In genomic region chr10:17331607-17332008, GRCm38 (mm10) we compare ENCODE assay signal across 8 mouse cellular contexts.
DNase-seq lines count a peak whose midpoint lies in the region; ATAC-seq and TF ChIP-seq lines count a peak whose summit lies in the region.

No protein-coding gene starts in this region.

- H3K36me3 ChIP-seq in heart, adult 2 months (ENCODE audit: control insufficient read depth, insufficient read depth, low read length): peaks cover 2% of the 10 kb centered on the region; the same call in 1 of the 2 replicates
- H3K36me3 ChIP-seq in forebrain, embryonic 15.5 days: no peaks in the 10 kb centered on the region
- no peaks in the 10 kb centered on the region for H3K36me3 ChIP-seq in midbrain, embryonic 12.5 days

- no peaks in the 10 kb centered on the region for H3K79me2 ChIP-seq in heart, adult 2 months (replicated peaks; ENCODE audit: control insufficient read depth, insufficient read depth, low read length)

- peak overlapping the region; percentile 57 for H3K9ac ChIP-seq in heart, adult 2 months (ENCODE audit: low read depth, low read length)
- peak overlapping the region; percentile 52 for H3K9ac ChIP-seq in forebrain, embryonic 15.5 days (replicated peaks)
- peak overlapping the region; percentile 49 for H3K9ac ChIP-seq in midbrain, embryonic 12.5 days (replicated peaks)

- intact Hi-C loops in heart, adult 2 months (cut with DNase I): loop anchor here (5.0 kb wide), 1 partner anchor 36 kb away; no protein-coding TSS in a partner anchor
- intact Hi-C loops in left cerebral cortex, adult 2 months (cut with DNase I): no loop called here

- WGBS in heart, adult 2 months: 5% methylated on average over 7 of the region's 7 CpGs
- WGBS in forebrain, embryonic 15.5 days: 0% methylated on average over 7 of the region's 7 CpGs
- WGBS in midbrain, embryonic 12.5 days: under 1% methylated on average over 7 of the region's 7 CpGs

- peak; percentile 67 for ATAC-seq in cerebellum, adult (ENCODE audit: insufficient number of reproducible peaks, low FRiP score, low TSS enrichment)
- peak; percentile 86 for ATAC-seq in forebrain, embryonic 15.5 days (replicated peaks)
- ATAC-seq in midbrain, embryonic 12.5 days (ENCODE audit: low FRiP score, low read depth): peak; percentile 77

- peak overlapping the region; percentile 61 for H3K4me2 ChIP-seq in forebrain, embryonic 15.5 days (replicated peaks)
- peak overlapping the region; percentile 58 for H3K4me2 ChIP-seq in midbrain, embryonic 12.5 days (replicated peaks)

- no peaks in the 10 kb centered on the region for H3K4me1 ChIP-seq in heart, adult 2 months (ENCODE audit: control insufficient read depth, insufficient read depth, low read length)
- peaks cover 32% of the 10 kb centered on the region for H3K4me1 ChIP-seq in forebrain, embryonic 15.5 days
- H3K4me1 ChIP-seq in midbrain, embryonic 12.5 days: peaks cover 39% of the 10 kb centered on the region

- no peak for TF ChIP-seq POLR2A in heart, adult 2 months (IDR thresholded peaks at IDR 0.05; ENCODE audit: insufficient read depth, low read depth, low read length)

- no peak for TF ChIP-seq EP300 in heart, adult 2 months (IDR thresholded peaks at IDR 0.05; ENCODE audit: insufficient read depth, low read depth, low read length)

- no peaks in the 10 kb centered on the region for H3K9me3 ChIP-seq in forebrain, embryonic 15.5 days
- H3K9me3 ChIP-seq in midbrain, embryonic 12.5 days: no peaks in the 10 kb centered on the region

- peak in 1 of 2 experiments; percentile 24 for DNase-seq in heart, adult 2 months
- no peak for DNase-seq in heart, adult 9 months (ENCODE audit: low spot score in 2 of 2)
- DNase-seq in left cerebral cortex, adult 2 months (ENCODE audit: extremely low spot score in 1 of 2, low spot score in 2 of 2): peak in 1 of 2 experiments; percentile 31
- DNase-seq in ovary, postnatal 36 days (ENCODE audit: low spot score): no peak
- no peak for DNase-seq in ovary, postnatal 14 days (ENCODE audit: low spot score)

- peak overlapping the region; percentile 76 for H3K27ac ChIP-seq in heart, adult 2 months
- peak overlapping the region; percentile 90 for H3K27ac ChIP-seq in forebrain, embryonic 15.5 days (replicated peaks)
- peak overlapping the region; percentile 77 for H3K27ac ChIP-seq in left cerebral cortex, adult 2 months
- peak overlapping the region; percentile 93 for H3K27ac ChIP-seq in midbrain, embryonic 12.5 days (replicated peaks)

- no peak for TF ChIP-seq CTCF in heart, adult 2 months (IDR thresholded peaks at IDR 0.05)
- no peak for TF ChIP-seq CTCF in left cerebral cortex, adult 2 months (IDR thresholded peaks at IDR 0.05)

- H3K4me3 ChIP-seq in heart, adult 2 months: peak overlapping the region; percentile 42
- peak overlapping the region; percentile 37 for H3K4me3 ChIP-seq in forebrain, embryonic 15.5 days
- H3K4me3 ChIP-seq in left cerebral cortex, adult 2 months: peak overlapping the region; percentile 46
- H3K4me3 ChIP-seq in midbrain, embryonic 12.5 days: peak overlapping the region; percentile 36

- H3K27me3 ChIP-seq in heart, adult 2 months (ENCODE audit: control insufficient read depth, insufficient read depth, low read length): no peaks in the 10 kb centered on the region
- H3K27me3 ChIP-seq in forebrain, embryonic 15.5 days: no peaks in the 10 kb centered on the region
- no peaks in the 10 kb centered on the region for H3K27me3 ChIP-seq in midbrain, embryonic 12.5 days
